Mouse (Mus musculus): ENCODE results near the gene Nicn1. TPM values are rescaled to one million over a fixed set of nuclear protein-coding genes. Genes with fewer than 3 reads are reported as not detected.

The Nicn1 gene
- polyA plus RNA-seq, 1 experiment, result not detected

DNA sequence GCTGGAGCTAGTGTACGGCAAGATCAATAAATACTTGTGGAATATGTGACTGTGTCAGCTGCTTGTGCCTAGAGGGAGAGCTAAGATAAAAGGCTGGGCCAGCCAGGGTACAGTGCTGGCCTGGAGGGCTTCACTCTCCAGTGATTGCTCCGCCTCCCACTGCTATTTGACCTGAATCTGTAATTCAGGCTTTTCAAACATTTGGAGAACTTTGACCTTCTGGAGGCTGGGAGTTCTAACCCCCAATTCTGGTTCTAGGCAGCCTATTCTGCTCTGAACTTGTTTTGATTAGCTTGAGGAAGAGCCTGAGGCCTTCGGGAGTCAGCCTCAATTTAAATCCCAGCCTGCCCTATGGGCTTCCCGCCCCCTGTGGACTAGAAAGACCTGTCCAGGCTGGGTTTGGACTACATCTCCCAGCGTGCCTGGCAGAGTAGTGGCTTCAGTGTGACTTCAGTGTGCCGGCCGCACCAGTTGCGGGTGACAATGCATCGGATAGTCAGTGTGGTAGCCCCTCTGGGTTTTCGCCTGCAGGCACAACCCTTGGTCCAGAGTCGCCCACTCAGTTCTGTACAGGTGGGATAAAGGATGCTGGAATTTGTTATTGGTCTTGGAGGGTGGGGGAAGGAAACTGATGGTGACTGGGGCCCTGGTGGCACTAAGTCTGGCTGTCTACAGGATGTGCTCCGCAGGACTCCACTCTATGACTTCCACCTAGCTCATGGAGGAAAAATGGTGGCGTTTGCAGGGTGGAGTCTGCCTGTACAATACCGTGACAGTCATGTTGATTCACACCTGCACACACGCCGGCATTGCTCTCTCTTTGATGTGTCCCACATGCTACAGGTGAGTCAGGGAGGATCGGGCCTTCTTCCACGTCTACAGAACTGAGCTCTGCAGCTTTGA lies 6.5 kb downstream of the Nicn1 start, which contains the start of gene Amt:
TSS of gene Amt (plus strand) at position 401 of the 903 bp plus-strand sequence.
- Histone ChIP-seq H3K27me3 (ENCODE audit: control insufficient read depth) (peaks cover 2% of the 10 kb centered on the region), H3K9me3 (ENCODE audit: control insufficient read depth, low read length) (no peaks in the 10 kb centered on the region), H3K36me3 (ENCODE audit: control insufficient read depth) (peaks cover 12% of the 10 kb centered on the region), H3K4me1 (ENCODE audit: control insufficient read depth) (peaks cover 7% of the 10 kb centered on the region), H3K4me3 (replicated peaks) (peak within 1 kb of the TSS; percentile 33)
- TF ChIP-seq TAL1 (IDR thresholded peaks at IDR 0.05; ENCODE audit: low read length) (no peak), GATA1 (IDR thresholded peaks at IDR 0.05; ENCODE audit: low read length) (no peak)

DNA sequence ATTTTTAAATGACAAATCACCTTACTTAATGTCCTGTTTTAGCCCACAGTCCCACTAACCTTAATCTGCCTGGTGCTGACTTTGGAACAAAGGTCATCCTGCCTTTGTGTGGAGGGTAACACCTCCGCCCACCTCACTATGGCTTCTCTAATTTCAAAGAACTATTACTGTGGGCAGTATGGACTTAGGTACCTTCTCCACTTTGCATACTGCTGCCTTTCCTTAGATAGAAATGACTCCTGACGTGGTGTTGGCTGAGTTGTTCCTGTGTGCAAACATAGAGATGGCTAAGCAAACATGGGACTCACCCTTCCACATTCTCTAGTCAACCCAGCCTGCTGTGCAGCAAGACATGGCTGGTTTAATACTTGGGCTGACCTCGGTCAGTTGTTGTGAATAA lies 11.6 kb downstream of the Nicn1 start:
- no peaks in the 10 kb centered on the region for H3K9me3 ChIP-seq (ENCODE audit: control insufficient read depth, low read length)
- TF ChIP-seq GATA1 (IDR thresholded peaks at IDR 0.05; ENCODE audit: low read length), result no peak
- TF ChIP-seq TAL1 (IDR thresholded peaks at IDR 0.05; ENCODE audit: low read length), result no peak

GRCm38 (mm10) chr9:108304716-108305115 lies 14.5 kb downstream of the Nicn1 start:
- Histone ChIP-seq H3K4me3 (replicated peaks) (peak overlapping the region; percentile 83), H3K27me3 (ENCODE audit: control insufficient read depth) (no peaks in the 10 kb centered on the region), H3K36me3 (ENCODE audit: control insufficient read depth) (peaks cover 50% of the 10 kb centered on the region), H3K9me3 (ENCODE audit: control insufficient read depth, low read length) (no peaks in the 10 kb centered on the region), H3K4me1 (ENCODE audit: control insufficient read depth) (peaks cover 50% of the 10 kb centered on the region)
- TF ChIP-seq GATA1 (IDR thresholded peaks at IDR 0.05; ENCODE audit: low read length), result no peak
- TF ChIP-seq TAL1 (IDR thresholded peaks at IDR 0.05; ENCODE audit: low read length), result no peak

More for the DNA sequence above, 11.6 kb downstream of the Nicn1 start:
- peaks cover 34% of the 10 kb centered on the region for H3K4me1 ChIP-seq (ENCODE audit: control insufficient read depth)
- peaks cover 2% of the 10 kb centered on the region; the same call in 1 of the 2 replicates for H3K27me3 ChIP-seq (ENCODE audit: control insufficient read depth)
- no peak overlapping the region for H3K4me3 ChIP-seq (replicated peaks)
- H3K36me3 ChIP-seq (ENCODE audit: control insufficient read depth), result peaks cover 35% of the 10 kb centered on the region

DNA sequence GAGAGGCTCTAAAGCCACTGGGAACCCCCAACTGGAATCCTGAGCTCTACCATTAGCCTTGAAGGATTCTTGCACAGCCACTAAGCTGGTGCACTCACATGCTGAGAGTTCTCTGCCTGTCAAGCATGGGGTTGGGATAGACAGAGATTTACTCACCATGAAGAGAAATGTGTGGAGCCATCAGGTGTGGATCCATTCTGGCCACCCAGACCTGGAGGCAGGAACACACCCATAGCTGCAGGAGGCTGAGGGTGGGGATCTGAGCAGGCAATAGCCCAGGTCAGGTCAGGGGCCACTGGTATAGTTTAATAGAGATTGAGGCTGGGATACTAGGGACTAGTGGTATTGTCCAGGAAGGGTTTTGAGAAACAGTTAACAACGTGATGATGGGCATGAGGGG lies 14.9 kb downstream of the Nicn1 start:
- TF ChIP-seq TAL1 (IDR thresholded peaks at IDR 0.05; ENCODE audit: low read length), result no peak
- no peak for TF ChIP-seq GATA1 (IDR thresholded peaks at IDR 0.05; ENCODE audit: low read length)
- peaks cover 55% of the 10 kb centered on the region for H3K4me1 ChIP-seq (ENCODE audit: control insufficient read depth)
- no peaks in the 10 kb centered on the region for H3K27me3 ChIP-seq (ENCODE audit: control insufficient read depth)
- H3K36me3 ChIP-seq (ENCODE audit: control insufficient read depth), result peaks cover 55% of the 10 kb centered on the region
- H3K4me3 ChIP-seq (replicated peaks), result peak overlapping the region; percentile 83
- H3K9me3 ChIP-seq (ENCODE audit: control insufficient read depth, low read length), result no peaks in the 10 kb centered on the region

GRCm38 (mm10) chr9:108305629-108306520 lies 15.6 kb downstream of the Nicn1 start, which contains the start of the genes Rhoa and Tcta:
Gene Rhoa, plus strand, starts transcription at chr9:108306129.
Gene Tcta, minus strand, starts transcription at chr9:108306160.
- Histone ChIP-seq H3K4me1 (ENCODE audit: control insufficient read depth) (peaks cover 56% of the 10 kb centered on the region), H3K27me3 (ENCODE audit: control insufficient read depth) (no peaks in the 10 kb centered on the region), H3K4me3 (replicated peaks) (peak within 1 kb of the TSS; percentile 83), H3K36me3 (ENCODE audit: control insufficient read depth) (peaks cover 56% of the 10 kb centered on the region), H3K9me3 (ENCODE audit: control insufficient read depth, low read length) (no peaks in the 10 kb centered on the region)
- TF ChIP-seq TAL1 (IDR thresholded peaks at IDR 0.05; ENCODE audit: low read length), result no peak
- TF ChIP-seq GATA1 (IDR thresholded peaks at IDR 0.05; ENCODE audit: low read length), result no peak; the same call in 1 of the 2 replicates

- no peaks in the 10 kb centered on the region for H3K27me3 ChIP-seq (ENCODE audit: control insufficient read depth)
- peak overlapping the region; percentile 83 for H3K4me3 ChIP-seq (replicated peaks)
- H3K4me1 ChIP-seq (ENCODE audit: control insufficient read depth), result peaks cover 58% of the 10 kb centered on the region
- H3K36me3 ChIP-seq (ENCODE audit: control insufficient read depth), result peaks cover 58% of the 10 kb centered on the region
- TF ChIP-seq TAL1 (IDR thresholded peaks at IDR 0.05; ENCODE audit: low read length) (no peak), GATA1 (IDR thresholded peaks at IDR 0.05; ENCODE audit: low read length) (no peak)
- H3K9me3 ChIP-seq (ENCODE audit: control insufficient read depth, low read length), result no peaks in the 10 kb centered on the region
These were observed 16.3 kb downstream of the Nicn1 start for GRCm38 (mm10) chr9:108306571-108306980.

GRCm38 (mm10) chr9:108307021-108307807 lies 17.0 kb downstream of the Nicn1 start:
- Histone ChIP-seq H3K36me3 (ENCODE audit: control insufficient read depth) (peaks cover 61% of the 10 kb centered on the region), H3K27me3 (ENCODE audit: control insufficient read depth) (no peaks in the 10 kb centered on the region), H3K9me3 (ENCODE audit: control insufficient read depth, low read length) (no peaks in the 10 kb centered on the region), H3K4me3 (replicated peaks) (peak overlapping the region; percentile 83), H3K4me1 (ENCODE audit: control insufficient read depth) (peaks cover 64% of the 10 kb centered on the region)
- TF ChIP-seq GATA1 (IDR thresholded peaks at IDR 0.05; ENCODE audit: low read length) (no peak), TAL1 (IDR thresholded peaks at IDR 0.05; ENCODE audit: low read length) (no peak)

GRCm38 (mm10) chr9:108308141-108308540 lies 17.9 kb downstream of the Nicn1 start:
- Histone ChIP-seq H3K9me3 (ENCODE audit: control insufficient read depth, low read length) (no peaks in the 10 kb centered on the region), H3K36me3 (ENCODE audit: control insufficient read depth) (peaks cover 60% of the 10 kb centered on the region), H3K27me3 (ENCODE audit: control insufficient read depth) (no peaks in the 10 kb centered on the region), H3K4me3 (replicated peaks) (peak overlapping the region; percentile 83), H3K4me1 (ENCODE audit: control insufficient read depth) (peaks cover 59% of the 10 kb centered on the region)
- TF ChIP-seq TAL1 (IDR thresholded peaks at IDR 0.05; ENCODE audit: low read length) (no peak), GATA1 (IDR thresholded peaks at IDR 0.05; ENCODE audit: low read length) (no peak)

Data from erythroblast, embryonic 14.5 days (primary cell).